Mouse (Mus musculus) kidney, embryonic 16.5 days (tissue): ENCODE data around the gene Gm20388. TPM values are rescaled to one million over a fixed set of nuclear protein-coding genes. Genes with fewer than 3 reads are reported as not detected.

ENCODE experiments used
- ATAC-seq: fragments of 200-750 bp; cut with Nextera tagmentation; 2 replicates; pipeline ENCODE4 v1.8.0; 2017; ENCODE audit warnings: moderate TSS enrichment; ENCODE audit not compliant: low FRiP score, low TSS enrichment
- H3K27ac ChIP-seq: fragments of 300-500 bp; sonication (generic); 2 replicates; pipeline ENCODE4 v1.5.1; 2014; ENCODE audit warnings: low read length
- H3K27me3 ChIP-seq: fragments of 300-500 bp; sonication (generic); 2 replicates; pipeline ENCODE4 v1.6.1; 2014; ENCODE audit warnings: low read length, control low read depth, mixed read lengths; ENCODE audit not compliant: insufficient read depth
- H3K36me3 ChIP-seq: fragments of 300-500 bp; sonication (generic); 2 replicates; pipeline ENCODE4 v1.6.1; 2014; ENCODE audit warnings: low read length, control low read depth, mixed read lengths; ENCODE audit not compliant: insufficient read depth
- H3K4me1 ChIP-seq: fragments of 300-500 bp; sonication (generic); 2 replicates; pipeline ENCODE4 v1.6.1; 2014; ENCODE audit warnings: low read length, control low read depth, mixed read lengths; ENCODE audit not compliant: insufficient read depth
- H3K4me2 ChIP-seq: fragments of 300-500 bp; sonication (generic); replicated peaks from 2 replicates; pipeline ENCODE4 v1.6.1; 2014; ENCODE audit warnings: low read depth, low read length
- H3K4me3 ChIP-seq: fragments of 300-500 bp; sonication (generic); 2 replicates; pipeline ENCODE4 v1.5.1; 2014; ENCODE audit warnings: mild to moderate bottlenecking, low read length
- H3K9ac ChIP-seq: fragments of 300-500 bp; sonication (generic); replicated peaks from 2 replicates; pipeline ENCODE4 v1.6.1; 2014; ENCODE audit warnings: low read length
- H3K9me3 ChIP-seq: fragments of 300-500 bp; sonication (generic); 2 replicates; pipeline ENCODE4 v1.6.1; 2016; ENCODE audit warnings: low read length, control low read depth
- WGBS: fragments of 180-500 bp; shearing (Covaris S2); extraction: QIAGEN DNeasy Blood & Tissue Kit; methylation state at CpG from one replicate; pipeline ENCODE4 v1.1.7; 2014; 5-methylcytosine and 5-hydroxymethylcytosine counted together
- polyA plus RNA-seq: library from polyadenylated mRNA; unstranded; fragments of >200 nt; fragmentation: Nextera tagmentation; extraction: Ambion mirVana; gene quantifications from 2 replicates; pipeline ENCODE4 v1.2.1, GENCODE M21; 2015

The Gm20388 gene
- polyA plus RNA-seq, 1 experiment from 2014 or later, result 7.7 TPM

DNA sequence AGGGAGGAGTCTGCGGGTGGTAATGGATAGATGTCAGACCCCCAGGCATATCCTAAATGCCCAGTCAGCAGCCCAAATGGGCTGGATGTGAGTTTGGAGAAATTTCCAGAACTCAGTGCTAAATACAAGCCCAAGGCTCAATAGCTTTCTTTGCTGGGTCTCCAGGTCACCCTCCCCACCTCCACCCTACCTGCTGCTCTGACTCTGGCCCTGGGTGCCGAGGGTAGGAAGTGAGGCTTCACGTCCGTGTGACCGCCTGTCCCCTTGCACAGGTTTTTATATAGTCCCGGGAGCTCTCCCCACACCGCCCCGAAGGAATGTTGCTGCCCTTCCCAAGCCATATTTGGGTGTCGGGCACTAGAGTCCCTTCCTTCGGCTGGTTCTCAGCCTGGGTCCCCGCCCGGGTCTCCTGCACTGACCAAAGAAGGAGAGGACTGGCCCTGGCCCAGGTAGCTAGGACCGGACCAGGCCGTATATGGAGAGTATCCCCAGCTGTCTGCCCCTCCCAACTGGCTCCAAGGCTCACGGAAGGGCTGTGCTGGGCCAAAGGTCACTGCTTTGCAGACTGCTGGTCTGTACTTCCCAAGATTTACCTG is 3984.0 kb downstream of the Gm20388 start, which contains the start of gene Acta1:
Gene Acta1, minus strand, starts transcription at position 250 of the 596 bp plus-strand sequence.
- Histone ChIP-seq H3K27me3 (peaks cover 65% of the 10 kb centered on the region), H3K4me2 (no peak within 1 kb of the TSS)
- 21% methylated on average over 15 of the region's 15 CpGs for WGBS

GRCm38 (mm10) chr8:123895230-123895629 is 3984.6 kb downstream of the Gm20388 start:
- no peak for ATAC-seq
- Histone ChIP-seq H3K4me1 (peaks cover 5% of the 10 kb centered on the region; the same call in 1 of the 2 replicates), H3K36me3 (peaks cover under 1% of the 10 kb centered on the region), H3K27ac (no peak overlapping the region), H3K27me3 (peaks cover 60% of the 10 kb centered on the region), H3K4me2 (no peak overlapping the region), H3K4me3 (no peak overlapping the region), H3K9ac (no peak overlapping the region), H3K9me3 (no peaks in the 10 kb centered on the region)
- 82% methylated on average over 4 of the region's 4 CpGs for WGBS

More for the DNA sequence above, 3984.0 kb downstream of the Gm20388 start, which contains the start of gene Acta1:
- H3K9ac ChIP-seq, result no peak within 1 kb of the TSS
- peaks cover 5% of the 10 kb centered on the region; the same call in 1 of the 2 replicates for H3K4me1 ChIP-seq
- H3K4me3 ChIP-seq, result no peak within 1 kb of the TSS
- no peak within 1 kb of the TSS for H3K27ac ChIP-seq
- no peaks in the 10 kb centered on the region; the same call in 1 of the 2 replicates for H3K36me3 ChIP-seq
- H3K9me3 ChIP-seq, result no peaks in the 10 kb centered on the region
- ATAC-seq, result no peak

GRCm38 (mm10) chr8:123895680-123896365 is 3985.2 kb downstream of the Gm20388 start:
- H3K9ac ChIP-seq, result no peak overlapping the region
- no peaks in the 10 kb centered on the region for H3K9me3 ChIP-seq
- H3K4me3 ChIP-seq, result no peak overlapping the region
- H3K4me2 ChIP-seq, result no peak overlapping the region
- H3K27ac ChIP-seq, result no peak overlapping the region
- WGBS, result 71% methylated on average over 9 of the region's 9 CpGs
- H3K4me1 ChIP-seq, result peaks cover 5% of the 10 kb centered on the region; the same call in 1 of the 2 replicates
- no peak for ATAC-seq
- peaks cover 54% of the 10 kb centered on the region for H3K27me3 ChIP-seq
- H3K36me3 ChIP-seq, result peaks cover 6% of the 10 kb centered on the region

DNA sequence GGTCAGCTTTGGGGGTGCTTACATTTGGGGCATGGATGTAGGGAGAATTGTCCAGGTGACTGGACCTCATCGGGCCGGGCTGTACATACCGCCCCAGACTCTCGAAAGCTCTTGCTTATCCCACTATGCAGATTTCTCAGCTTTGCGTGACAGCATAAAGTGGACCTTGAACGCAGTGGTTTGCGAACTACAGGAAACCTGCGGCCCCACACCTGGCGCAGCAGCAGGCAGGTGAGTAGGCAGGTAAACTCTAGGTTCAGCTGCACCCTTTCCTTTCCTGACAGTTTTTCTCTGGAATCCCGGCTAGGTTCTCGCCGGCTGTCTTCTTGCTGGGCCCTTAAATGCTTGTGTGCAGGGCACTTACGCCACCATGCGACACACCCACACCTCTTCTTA is 3985.7 kb downstream of the Gm20388 start:
- H3K9ac ChIP-seq, result no peak overlapping the region
- peaks cover 48% of the 10 kb centered on the region for H3K27me3 ChIP-seq
- no peak overlapping the region for H3K4me3 ChIP-seq
- 63% methylated on average over 14 of the region's 14 CpGs for WGBS
- peaks cover 9% of the 10 kb centered on the region for H3K36me3 ChIP-seq
- H3K4me2 ChIP-seq, result no peak overlapping the region
- H3K9me3 ChIP-seq, result no peaks in the 10 kb centered on the region
- H3K27ac ChIP-seq, result no peak overlapping the region
- no peak for ATAC-seq
- peaks cover 5% of the 10 kb centered on the region; the same call in 1 of the 2 replicates for H3K4me1 ChIP-seq

GRCm38 (mm10) chr8:123896774-123897173 is 3986.1 kb downstream of the Gm20388 start:
- H3K27me3 ChIP-seq, result peaks cover 44% of the 10 kb centered on the region
- H3K36me3 ChIP-seq, result peaks cover 9% of the 10 kb centered on the region
- no peak overlapping the region for H3K9ac ChIP-seq
- 64% methylated on average over 10 of the region's 10 CpGs for WGBS
- H3K4me2 ChIP-seq, result no peak overlapping the region
- no peak overlapping the region for H3K4me3 ChIP-seq
- no peaks in the 10 kb centered on the region for H3K9me3 ChIP-seq
- H3K27ac ChIP-seq, result no peak overlapping the region
- H3K4me1 ChIP-seq, result peaks cover under 1% of the 10 kb centered on the region; the same call in 1 of the 2 replicates
- ATAC-seq, result no peak

DNA sequence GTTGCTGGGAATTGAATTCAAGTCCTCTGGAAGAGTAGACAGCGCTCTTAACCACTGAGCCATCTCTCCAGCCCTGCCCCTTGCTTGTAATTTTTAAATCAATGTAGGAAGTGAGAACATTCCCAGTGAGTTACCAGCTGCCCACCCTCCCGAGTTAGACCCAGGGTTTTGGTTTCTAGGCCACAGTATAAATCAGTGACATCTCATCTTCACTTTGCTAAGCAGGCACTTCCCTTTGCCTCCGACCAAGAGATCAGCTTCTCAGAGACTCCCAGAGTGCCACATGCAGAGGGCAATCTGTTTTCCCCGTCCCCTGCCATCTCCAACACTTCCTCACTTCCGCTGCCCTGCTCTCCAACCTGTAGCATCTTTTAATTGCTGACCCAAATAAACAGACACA is 3987.9 kb downstream of the Gm20388 start:
- H3K36me3 ChIP-seq, result peaks cover 26% of the 10 kb centered on the region
- peaks cover 26% of the 10 kb centered on the region for H3K27me3 ChIP-seq
- no peak overlapping the region for H3K27ac ChIP-seq
- H3K4me3 ChIP-seq, result no peak overlapping the region
- no peak overlapping the region for H3K4me2 ChIP-seq
- no peaks in the 10 kb centered on the region for H3K4me1 ChIP-seq
- 84% methylated on average over 5 of the region's 5 CpGs for WGBS
- H3K9ac ChIP-seq, result no peak overlapping the region
- no peaks in the 10 kb centered on the region for H3K9me3 ChIP-seq
- no peak for ATAC-seq

DNA sequence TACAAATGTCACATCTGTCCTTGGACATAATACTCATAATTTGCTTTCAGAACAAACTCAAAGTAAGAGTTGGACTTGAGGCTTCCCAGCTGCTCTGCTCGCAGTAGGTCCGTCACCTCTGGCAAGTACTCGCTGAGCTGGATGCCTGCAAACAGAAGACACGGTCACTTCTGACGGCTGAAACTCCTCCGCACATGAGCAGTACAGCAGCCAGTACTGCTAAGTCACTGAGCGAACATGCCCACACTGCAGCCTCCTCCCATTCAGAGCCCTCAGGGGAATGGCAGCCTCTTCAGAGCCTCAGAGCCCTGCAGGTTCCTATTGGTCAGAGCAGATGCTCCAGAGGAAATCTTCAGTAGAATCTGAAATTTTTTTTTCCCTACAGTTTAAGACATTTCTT is 3988.7 kb downstream of the Gm20388 start:
- ATAC-seq, result no peak
- no peak overlapping the region for H3K4me2 ChIP-seq
- peaks cover 18% of the 10 kb centered on the region for H3K27me3 ChIP-seq
- H3K4me1 ChIP-seq, result no peaks in the 10 kb centered on the region
- no peak overlapping the region for H3K4me3 ChIP-seq
- H3K9me3 ChIP-seq, result no peaks in the 10 kb centered on the region
- WGBS, result 80% methylated on average over 7 of the region's 7 CpGs
- no peak overlapping the region for H3K27ac ChIP-seq
- H3K36me3 ChIP-seq, result peaks cover 33% of the 10 kb centered on the region
- H3K9ac ChIP-seq, result no peak overlapping the region

GRCm38 (mm10) chr8:123902653-123903052 is 3992.0 kb downstream of the Gm20388 start:
- Histone ChIP-seq H3K4me1 (no peaks in the 10 kb centered on the region), H3K27me3 (no peaks in the 10 kb centered on the region), H3K27ac (no peak overlapping the region), H3K4me2 (no peak overlapping the region), H3K36me3 (peaks cover 57% of the 10 kb centered on the region), H3K9ac (no peak overlapping the region), H3K4me3 (no peak overlapping the region), H3K9me3 (no peaks in the 10 kb centered on the region)
- no peak for ATAC-seq
- WGBS, result 86% methylated on average over 7 of the region's 7 CpGs

DNA sequence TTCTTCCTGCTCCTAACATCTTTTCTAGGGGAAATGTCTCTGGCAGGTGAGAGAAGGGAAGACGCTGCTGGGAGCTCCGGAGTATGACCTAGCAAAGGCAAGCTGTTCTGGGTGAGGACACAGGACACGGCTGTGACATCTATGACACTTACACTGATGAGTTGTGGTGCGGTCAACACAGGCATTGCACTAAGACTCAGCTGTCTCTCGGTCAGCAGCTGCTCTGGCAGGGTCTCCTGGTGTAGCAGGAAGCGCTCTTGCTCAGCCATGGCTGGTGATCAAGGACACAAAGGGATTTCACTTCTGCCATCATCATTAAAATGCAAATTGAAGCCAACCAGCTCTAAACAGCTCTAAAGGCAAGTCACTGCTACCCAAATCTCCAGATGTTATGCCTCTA is 3997.0 kb downstream of the Gm20388 start:
- Histone ChIP-seq H3K27me3 (no peaks in the 10 kb centered on the region), H3K4me3 (no peak overlapping the region), H3K9ac (no peak overlapping the region), H3K27ac (no peak overlapping the region), H3K36me3 (peaks cover 66% of the 10 kb centered on the region), H3K4me2 (no peak overlapping the region), H3K9me3 (no peaks in the 10 kb centered on the region), H3K4me1 (no peaks in the 10 kb centered on the region)
- 90% methylated on average over 6 of the region's 6 CpGs for WGBS
- ATAC-seq, result no peak

DNA sequence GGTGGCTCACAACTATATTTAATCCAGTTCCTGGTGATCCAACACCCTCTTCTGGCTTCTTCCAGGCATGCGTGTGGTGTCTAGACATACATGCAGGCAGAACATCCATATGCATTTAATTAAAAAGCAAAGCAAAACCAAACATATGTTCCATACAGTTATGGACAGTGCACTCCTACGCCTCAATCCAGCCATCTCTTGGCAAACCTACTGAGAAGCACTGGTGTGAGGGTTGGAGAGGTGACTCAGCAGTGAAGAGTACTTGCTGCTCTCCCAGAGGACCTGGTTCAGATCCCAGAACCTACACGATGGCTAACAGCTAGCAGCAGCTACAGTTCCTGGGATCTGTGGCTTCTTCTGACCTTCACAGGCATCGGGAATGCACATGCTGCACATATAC is 4001.6 kb downstream of the Gm20388 start:
- 92% methylated on average over 4 of the region's 4 CpGs for WGBS
- H3K4me2 ChIP-seq, result no peak overlapping the region
- no peak overlapping the region for H3K4me3 ChIP-seq

More for the DNA sequence above, 4001.6 kb downstream of the Gm20388 start:
- Histone ChIP-seq H3K27ac (no peak overlapping the region), H3K9ac (no peak overlapping the region), H3K27me3 (no peaks in the 10 kb centered on the region), H3K4me1 (no peaks in the 10 kb centered on the region), H3K9me3 (no peaks in the 10 kb centered on the region), H3K36me3 (peaks cover 59% of the 10 kb centered on the region)
- no peak for ATAC-seq
